In genomic region chr10:6685308-6686080, GRCm38 (mm10) we compare ENCODE assay signal across 8 mouse cellular contexts.
DNase-seq lines count a peak whose midpoint lies in the region; ATAC-seq lines count a peak whose summit lies in the region.
"Had no signal": no experiment of that assay in that cellular context is flagged by ENCODE, and none has a peak within 500 bp of the region (broad histone marks: within the 10 kb centered on the region; RNA-seq: fewer than 3 reads in every experiment).

No protein-coding gene starts in this region.

- peak; percentile 90 to 92 for ATAC-seq in hematopoietic stem cell, adult 5-6 weeks (replicated peaks in 1 of 2; ENCODE audit: insufficient read depth in 1 of 2, low FRiP score in 2 of 2, low TSS enrichment in 1 of 2, low read depth in 1 of 2, poor library complexity in 2 of 2, severe bottlenecking in 2 of 2)
- ATAC-seq in megakaryocyte progenitor cell, adult 5-6 weeks (replicated peaks; ENCODE audit: poor library complexity) = peak; percentile 68
- ATAC-seq in granulocyte monocyte progenitor cell, adult 5-6 weeks (replicated peaks; ENCODE audit: poor library complexity, severe bottlenecking) = no peak; the same call in 1 of the 2 replicates

- peak; percentile 2 to 11 for DNase-seq in frontal cortex, postnatal 36 days (ENCODE audit: low spot score in 2 of 2)
- DNase-seq in frontal cortex, postnatal 10 days (ENCODE audit: low spot score in 2 of 2) = no peak
- peak; percentile 4 for DNase-seq in Muller cell, postnatal 12 days (ENCODE audit: inconsistent ontology term)
- no peak for DNase-seq in thymus, postnatal 0 days (ENCODE audit: low spot score)
- DNase-seq: thymus, postnatal 25 days had no signal

Comparison
In these comparisons a context has a peak if more than half of its experiments do, and no peak if none do; other contexts are left out.
1. DNase-seq: peak in frontal cortex, postnatal 36 days (2 of 2) and Muller cell, postnatal 12 days (single experiment); none in frontal cortex, postnatal 10 days (0 of 2) and thymus, postnatal 0 days (single experiment).